Mouse (Mus musculus) layer of hippocampus, adult 6 months (tissue): Measurements from ENCODE around the gene Neo1. TPM values are rescaled to one million over a fixed set of nuclear protein-coding genes. Genes with fewer than 3 reads are reported as not detected.

Experiments used
- long read RNA-seq, 2 experiments: library from polyadenylated mRNA; unstranded; transcript quantifications; one replicate each; pipeline ENCODE4 v2.0.0; 2019 to 2020
- polyA plus RNA-seq: library from polyadenylated mRNA; unstranded; fragments of <200 nt; fragmentation: Nextera tagmentation; gene quantifications from 2 replicates; pipeline ENCODE4 v1.2.3, GENCODE M21; 2021

Neo1 gene
- 8.7 and 9.0 TPM in 2 replicates for polyA plus RNA-seq
- long read RNA-seq, experiment 1, partial matches to known transcripts = 4 of 19 reads
- long read RNA-seq, experiment 1, other reads (novel, unspliced or antisense) = 15 of 19 reads
- long read RNA-seq, experiment 2, partial matches to known transcripts = 18 of 36 reads
- long read RNA-seq, experiment 2, other reads (novel, unspliced or antisense) = 18 of 36 reads

DNA sequence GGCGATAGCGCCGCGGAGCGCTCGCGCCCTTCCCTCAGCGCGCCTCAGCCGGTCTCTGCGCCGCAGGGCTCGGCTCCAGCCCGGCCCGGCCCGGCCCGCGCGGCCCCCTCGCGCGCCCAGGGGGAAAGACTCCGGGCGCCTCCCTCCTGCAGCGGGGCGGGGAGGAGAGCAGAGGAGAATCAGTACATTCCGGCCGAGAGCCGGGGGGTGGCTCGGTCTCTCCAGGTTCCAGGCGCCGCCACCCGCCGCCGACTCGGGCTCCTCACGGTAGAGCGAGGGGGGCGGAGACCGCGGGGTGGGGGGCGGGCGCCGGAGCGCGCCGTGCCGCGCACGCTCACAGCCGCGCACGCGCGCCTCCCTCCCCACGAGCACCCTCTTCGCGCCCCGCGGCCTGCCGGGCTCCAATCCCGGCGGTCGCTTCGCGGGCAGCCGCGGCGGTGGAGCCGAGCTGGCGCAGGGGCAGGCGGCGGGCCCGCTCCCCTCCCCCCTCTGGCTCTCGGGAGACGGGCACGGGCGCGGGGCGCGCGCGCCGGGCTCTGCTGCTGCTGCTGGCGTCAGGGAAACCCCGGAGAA lies at the start of gene Neo1:
Gene Neo1, minus strand, starts transcription at position 283 of the 573 bp plus-strand sequence.

Other genes with a start within 250 kb of the Neo1 start
- 0.16 and 0.21 TPM in 2 replicates for gene Hcn4, start 213.0 kb downstream of the Neo1 start, polyA plus RNA-seq